Mouse (Mus musculus) embryonic facial prominence, embryonic 12.5 days (tissue): Measurements from ENCODE around the gene Zswim8. TPM values are rescaled to one million over a fixed set of nuclear protein-coding genes. Genes with fewer than 3 reads are reported as not detected.

ENCODE experiments used
- ATAC-seq: fragments of 200-750 bp; cut with Nextera tagmentation; 2 replicates; pipeline ENCODE4 v1.8.0; 2017; ENCODE audit not compliant: insufficient number of reproducible peaks, insufficient read depth, low FRiP score, low TSS enrichment
- H3K27ac ChIP-seq: fragments of 300-500 bp; sonication (generic); 2 replicates; pipeline ENCODE4 v1.5.1; 2016; ENCODE audit warnings: mild to moderate bottlenecking
- H3K27me3 ChIP-seq: fragments of 300-500 bp; sonication (generic); 2 replicates; pipeline ENCODE4 v1.6.1; 2016; ENCODE audit warnings: mild to moderate bottlenecking, moderate library complexity
- H3K36me3 ChIP-seq: fragments of 300-500 bp; sonication (generic); 2 replicates; pipeline ENCODE4 v1.6.1; 2016; ENCODE audit warnings: mild to moderate bottlenecking
- H3K4me1 ChIP-seq: fragments of 300-500 bp; sonication (generic); 2 replicates; pipeline ENCODE4 v1.6.1; 2016
- H3K4me2 ChIP-seq: fragments of 300-500 bp; sonication (generic); replicated peaks from 2 replicates; pipeline ENCODE4 v1.6.1; 2016; ENCODE audit warnings: mild to moderate bottlenecking, moderate library complexity
- H3K4me3 ChIP-seq: fragments of 300-500 bp; sonication (generic); 2 replicates; pipeline ENCODE4 v1.5.1; 2016; ENCODE audit warnings: mild to moderate bottlenecking
- H3K9ac ChIP-seq: fragments of 300-500 bp; sonication (generic); 2 replicates; pipeline ENCODE4 v1.6.1; 2016; ENCODE audit warnings: mild to moderate bottlenecking, moderate library complexity
- H3K9me3 ChIP-seq: fragments of 300-500 bp; sonication (generic); 2 replicates; pipeline ENCODE4 v1.6.1; 2016; ENCODE audit warnings: mild to moderate bottlenecking, moderate library complexity
- WGBS: fragments of 180-500 bp; shearing (Covaris S2); methylation state at CpG from one replicate; pipeline ENCODE4 v1.1.7; 2016; 5-methylcytosine and 5-hydroxymethylcytosine counted together
- polyA plus RNA-seq: library from polyadenylated mRNA; unstranded; fragments of >200 nt; fragmentation: Nextera tagmentation; extraction: Ambion mirVana; gene quantifications from 2 replicates; pipeline ENCODE4 v1.2.1, GENCODE M21; 2016

Zswim8 gene
- polyA plus RNA-seq, 1 experiment from 2014 or later: 45.8 TPM

DNA sequence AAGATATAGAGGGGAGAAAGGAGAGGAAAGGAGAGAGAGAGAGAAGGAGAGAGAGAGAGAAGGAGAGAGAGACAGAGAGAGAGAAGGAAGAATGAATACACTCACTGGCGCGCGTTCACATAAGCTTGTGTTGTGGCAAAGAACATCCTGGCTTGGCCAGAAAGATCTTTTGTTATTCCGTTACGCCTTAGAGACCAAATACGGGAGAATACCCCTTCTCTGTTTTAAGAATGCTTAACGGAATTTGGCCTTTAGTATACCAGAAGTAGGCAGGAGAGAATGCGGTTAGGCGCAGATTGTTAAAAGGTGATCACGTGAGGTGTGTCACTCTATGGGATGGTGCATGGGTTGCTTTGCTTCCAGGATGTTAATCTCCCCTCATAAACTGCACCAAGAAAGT, 887 bp downstream of the Zswim8 start:
- Histone ChIP-seq H3K27me3 (no peaks in the 10 kb centered on the region), H3K27ac (peak overlapping the region; percentile 85), H3K4me2 (peak overlapping the region; percentile 82), H3K9me3 (no peaks in the 10 kb centered on the region), H3K9ac (peak overlapping the region; percentile 98), H3K4me3 (peak overlapping the region; percentile 100), H3K4me1 (peaks cover 19% of the 10 kb centered on the region), H3K36me3 (peaks cover 48% of the 10 kb centered on the region)
- ATAC-seq: no peak
- WGBS: 12% methylated on average over 10 of the region's 10 CpGs

DNA sequence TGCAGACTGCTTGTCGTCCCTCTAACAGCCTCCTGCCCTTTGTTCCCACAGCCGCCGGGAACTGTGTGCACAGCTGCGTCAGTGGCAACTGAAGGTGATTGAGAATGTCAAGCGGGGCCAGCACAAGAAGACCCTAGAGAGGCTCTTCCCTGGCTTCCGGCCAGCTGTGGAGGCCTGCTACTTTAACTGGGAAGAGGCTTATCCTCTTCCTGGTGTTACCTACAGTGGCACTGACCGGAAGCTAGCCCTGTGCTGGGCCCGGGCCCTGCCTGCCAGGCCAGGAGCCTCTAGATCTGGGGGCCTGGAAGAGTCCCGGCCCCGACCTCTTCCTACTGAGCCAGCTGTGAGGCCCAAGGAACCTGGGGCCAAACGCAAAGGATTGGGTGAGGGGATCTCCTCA, 6.5 kb downstream of the Zswim8 start:
- peaks cover 10% of the 10 kb centered on the region for H3K4me1 ChIP-seq
- no peaks in the 10 kb centered on the region for H3K27me3 ChIP-seq
- peaks cover 88% of the 10 kb centered on the region for H3K36me3 ChIP-seq
- ATAC-seq: no peak
- no peaks in the 10 kb centered on the region for H3K9me3 ChIP-seq
- H3K4me2 ChIP-seq: no peak overlapping the region
- H3K9ac ChIP-seq: no peak overlapping the region
- 79% methylated on average over 11 of the region's 11 CpGs for WGBS
- no peak overlapping the region for H3K27ac ChIP-seq
- no peak overlapping the region for H3K4me3 ChIP-seq

DNA sequence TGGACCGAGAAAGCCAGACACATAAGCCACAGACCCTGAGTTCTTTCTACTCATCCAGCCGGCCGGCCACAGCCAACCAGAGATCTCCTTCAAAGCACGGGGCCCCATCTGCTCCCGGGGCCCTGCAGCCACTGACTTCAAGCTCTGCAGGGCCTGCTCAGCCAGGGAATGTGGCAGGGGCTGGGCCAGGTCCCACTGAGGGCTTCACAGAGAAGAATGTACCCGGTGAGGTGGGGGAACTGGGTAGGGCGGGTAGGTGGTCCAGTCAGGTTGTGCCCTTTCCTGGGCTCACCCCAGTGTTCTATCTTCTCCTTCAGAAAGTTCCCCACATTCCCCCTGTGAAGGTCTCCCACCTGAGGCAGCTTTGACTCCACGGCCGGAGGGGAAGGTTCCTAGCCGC, 11.1 kb downstream of the Zswim8 start:
- H3K4me3 ChIP-seq: no peak overlapping the region
- H3K4me1 ChIP-seq: no peaks in the 10 kb centered on the region
- peaks cover 95% of the 10 kb centered on the region for H3K36me3 ChIP-seq
- no peaks in the 10 kb centered on the region for H3K27me3 ChIP-seq
- 91% methylated on average over 10 of the region's 10 CpGs for WGBS
- no peak overlapping the region for H3K27ac ChIP-seq
- H3K4me2 ChIP-seq: no peak overlapping the region
- H3K9me3 ChIP-seq: no peaks in the 10 kb centered on the region
- H3K9ac ChIP-seq: no peak overlapping the region
- no peak for ATAC-seq

DNA sequence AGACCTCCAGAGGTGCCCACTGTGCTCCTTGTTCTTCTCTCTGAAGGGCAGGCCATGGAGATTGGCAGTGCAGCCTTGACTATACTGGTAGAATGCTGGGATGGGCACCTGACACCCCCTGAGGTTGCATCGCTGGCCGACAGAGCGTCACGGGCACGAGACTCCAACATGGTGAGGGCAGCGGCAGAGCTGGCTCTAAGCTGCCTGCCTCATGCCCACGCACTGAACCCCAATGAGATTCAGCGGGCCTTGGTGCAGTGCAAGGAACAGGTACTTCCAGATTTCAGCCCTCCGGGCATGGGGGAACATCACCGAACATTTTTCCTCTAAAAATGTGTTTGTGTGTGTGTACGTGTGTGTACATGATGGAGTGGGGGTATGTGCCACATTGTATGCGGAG, 12.4 kb downstream of the Zswim8 start:
- Histone ChIP-seq H3K4me2 (no peak overlapping the region), H3K9me3 (no peaks in the 10 kb centered on the region), H3K4me1 (no peaks in the 10 kb centered on the region), H3K9ac (no peak overlapping the region), H3K36me3 (peaks cover 94% of the 10 kb centered on the region), H3K27me3 (no peaks in the 10 kb centered on the region), H3K27ac (no peak overlapping the region), H3K4me3 (no peak overlapping the region)
- WGBS: 92% methylated on average over 12 of the region's 12 CpGs
- no peak for ATAC-seq

DNA sequence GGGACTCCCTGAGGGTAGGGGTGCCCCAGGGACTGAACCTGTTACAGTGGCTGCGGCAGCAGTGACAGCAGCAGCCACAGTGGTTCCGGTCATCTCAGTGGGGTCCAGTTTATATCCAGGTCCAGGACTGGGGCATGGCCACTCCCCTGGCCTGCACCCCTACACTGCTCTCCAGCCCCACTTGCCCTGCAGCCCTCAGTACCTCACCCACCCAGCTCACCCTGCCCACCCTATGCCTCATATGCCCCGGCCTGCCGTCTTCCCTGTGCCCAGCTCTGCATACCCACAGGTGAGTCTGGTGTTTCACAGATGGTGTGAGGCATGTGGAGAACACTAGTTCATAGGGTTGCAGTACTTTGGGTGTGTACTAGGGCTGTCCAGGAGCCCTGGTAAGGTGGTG, 14.0 kb downstream of the Zswim8 start:
- no peaks in the 10 kb centered on the region for H3K9me3 ChIP-seq
- WGBS: 81% methylated on average over 4 of the region's 4 CpGs
- no peak overlapping the region for H3K27ac ChIP-seq
- H3K4me1 ChIP-seq: no peaks in the 10 kb centered on the region
- no peak for ATAC-seq
- no peak overlapping the region for H3K4me2 ChIP-seq
- no peak overlapping the region for H3K4me3 ChIP-seq
- peaks cover 94% of the 10 kb centered on the region for H3K36me3 ChIP-seq
- no peak overlapping the region for H3K9ac ChIP-seq
- H3K27me3 ChIP-seq: no peaks in the 10 kb centered on the region

DNA sequence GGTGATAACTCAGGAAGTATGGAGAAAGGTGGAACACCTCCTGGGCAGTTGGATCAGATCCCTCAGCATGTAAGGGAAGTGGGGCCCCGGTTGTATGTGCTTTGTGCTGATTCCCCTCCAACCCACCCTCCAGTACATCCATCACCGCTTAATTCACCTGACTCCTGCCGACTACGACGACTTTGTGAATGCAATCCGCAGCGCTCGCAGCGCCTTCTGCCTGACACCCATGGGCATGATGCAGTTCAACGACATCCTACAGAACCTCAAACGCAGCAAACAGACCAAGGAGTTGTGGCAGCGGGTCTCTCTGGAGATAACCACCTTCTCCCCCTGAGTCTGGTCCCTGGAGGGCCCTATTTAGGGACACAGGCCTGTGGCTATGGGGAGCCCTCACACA, 15.7 kb downstream of the Zswim8 start:
- no peak for ATAC-seq
- Histone ChIP-seq H3K9ac (no peak overlapping the region), H3K4me1 (no peaks in the 10 kb centered on the region), H3K36me3 (peaks cover 91% of the 10 kb centered on the region), H3K9me3 (no peaks in the 10 kb centered on the region), H3K4me3 (no peak overlapping the region), H3K4me2 (no peak overlapping the region), H3K27me3 (no peaks in the 10 kb centered on the region), H3K27ac (no peak overlapping the region)
- 91% methylated on average over 12 of the region's 12 CpGs for WGBS

DNA sequence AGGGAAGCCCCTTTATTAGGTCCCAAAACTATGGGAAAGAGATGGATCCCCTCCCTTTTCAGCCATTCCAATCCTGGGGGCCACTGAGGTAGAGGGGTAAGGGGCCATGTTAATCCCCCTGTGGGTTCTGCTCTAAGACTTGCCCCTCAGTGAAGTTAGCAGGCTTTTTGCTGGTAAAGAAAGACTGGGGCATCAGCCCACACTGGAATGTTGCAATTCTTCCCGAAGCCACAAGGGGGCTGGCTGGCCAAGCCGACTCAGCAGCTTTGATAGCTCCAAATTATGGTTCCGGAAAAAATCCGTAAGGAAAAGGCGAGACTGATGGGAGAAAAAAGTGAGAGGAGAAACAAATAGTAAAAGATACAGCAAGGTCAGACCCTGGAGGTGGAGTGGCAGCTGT, 16.7 kb downstream of the Zswim8 start:
- Histone ChIP-seq H3K27me3 (no peaks in the 10 kb centered on the region), H3K4me3 (no peak overlapping the region), H3K9me3 (no peaks in the 10 kb centered on the region), H3K4me1 (no peaks in the 10 kb centered on the region), H3K27ac (no peak overlapping the region), H3K36me3 (peaks cover 91% of the 10 kb centered on the region), H3K9ac (no peak overlapping the region), H3K4me2 (no peak overlapping the region)
- 30% methylated on average over 5 of the region's 5 CpGs for WGBS
- ATAC-seq: 0 out of 2 replicates have a peak, but pooled peaks have one; percentile 52

DNA sequence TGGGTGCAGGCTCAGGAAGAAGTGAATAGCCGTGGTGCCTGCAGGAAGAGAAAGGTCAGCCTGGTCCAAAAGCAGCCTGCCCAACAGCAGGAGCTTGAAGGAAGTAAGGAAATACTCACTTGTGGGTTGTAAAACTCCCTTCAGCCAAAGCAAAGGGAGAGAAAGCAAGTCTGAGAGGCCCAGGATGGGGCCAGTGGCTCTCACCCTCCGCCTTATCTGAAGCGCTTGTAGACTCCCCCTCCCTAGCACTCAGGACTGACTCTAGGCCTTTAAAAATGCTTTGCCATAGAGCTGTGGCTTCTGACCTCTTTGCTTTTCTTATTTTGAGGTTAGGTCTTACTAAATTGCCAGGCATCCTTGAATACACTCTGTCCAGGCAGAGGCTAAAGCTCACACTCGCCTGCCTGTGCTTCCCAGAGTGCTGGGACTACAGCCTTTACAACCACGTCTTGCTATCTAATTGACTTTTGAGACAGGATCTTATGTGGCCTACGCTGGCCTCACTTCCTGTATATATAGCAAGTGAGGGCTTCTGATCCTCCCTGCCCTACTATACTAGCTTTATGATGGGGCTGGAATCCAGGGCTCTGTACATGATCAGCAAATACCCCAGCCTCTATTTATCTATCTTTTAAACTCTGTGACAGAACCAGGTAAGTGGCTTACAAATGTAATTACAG, 18.4 kb downstream of the Zswim8 start:
- H3K4me1 ChIP-seq: no peaks in the 10 kb centered on the region
- H3K4me2 ChIP-seq: no peak overlapping the region
- no peak for ATAC-seq
- H3K36me3 ChIP-seq: peaks cover 92% of the 10 kb centered on the region
- H3K9ac ChIP-seq: no peak overlapping the region
- 79% methylated on average over 6 of the region's 6 CpGs for WGBS
- no peak overlapping the region for H3K27ac ChIP-seq
- no peaks in the 10 kb centered on the region for H3K27me3 ChIP-seq
- H3K9me3 ChIP-seq: no peaks in the 10 kb centered on the region
- H3K4me3 ChIP-seq: no peak overlapping the region

DNA sequence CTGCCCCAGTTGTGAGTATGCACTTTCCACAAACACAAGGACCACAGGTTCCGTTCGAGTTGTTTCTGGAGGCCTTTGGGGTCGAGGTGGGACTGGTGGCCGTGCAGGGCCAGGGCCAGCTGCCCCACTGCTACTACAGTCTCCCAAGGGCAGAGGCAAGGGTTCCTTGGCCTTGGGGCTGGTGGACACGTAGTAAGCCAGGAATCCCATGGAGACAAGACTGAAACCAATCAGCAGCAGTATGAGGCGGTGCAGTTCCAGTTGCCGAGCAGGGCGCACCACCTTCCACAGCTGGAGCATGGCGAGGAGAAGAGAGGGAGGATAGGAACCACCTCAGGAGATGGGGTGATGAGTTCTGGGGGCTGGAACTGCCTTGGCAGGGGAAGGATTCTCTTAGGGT, 22.5 kb downstream of the Zswim8 start:
- no peak overlapping the region for H3K9ac ChIP-seq
- H3K4me3 ChIP-seq: no peak overlapping the region
- H3K36me3 ChIP-seq: peaks cover 60% of the 10 kb centered on the region
- no peak for ATAC-seq
- H3K4me1 ChIP-seq: peaks cover 7% of the 10 kb centered on the region; the same call in 1 of the 2 replicates
- no peak overlapping the region for H3K27ac ChIP-seq
- 90% methylated on average over 9 of the region's 9 CpGs for WGBS
- no peaks in the 10 kb centered on the region for H3K9me3 ChIP-seq
- H3K4me2 ChIP-seq: no peak overlapping the region
- no peaks in the 10 kb centered on the region for H3K27me3 ChIP-seq

DNA sequence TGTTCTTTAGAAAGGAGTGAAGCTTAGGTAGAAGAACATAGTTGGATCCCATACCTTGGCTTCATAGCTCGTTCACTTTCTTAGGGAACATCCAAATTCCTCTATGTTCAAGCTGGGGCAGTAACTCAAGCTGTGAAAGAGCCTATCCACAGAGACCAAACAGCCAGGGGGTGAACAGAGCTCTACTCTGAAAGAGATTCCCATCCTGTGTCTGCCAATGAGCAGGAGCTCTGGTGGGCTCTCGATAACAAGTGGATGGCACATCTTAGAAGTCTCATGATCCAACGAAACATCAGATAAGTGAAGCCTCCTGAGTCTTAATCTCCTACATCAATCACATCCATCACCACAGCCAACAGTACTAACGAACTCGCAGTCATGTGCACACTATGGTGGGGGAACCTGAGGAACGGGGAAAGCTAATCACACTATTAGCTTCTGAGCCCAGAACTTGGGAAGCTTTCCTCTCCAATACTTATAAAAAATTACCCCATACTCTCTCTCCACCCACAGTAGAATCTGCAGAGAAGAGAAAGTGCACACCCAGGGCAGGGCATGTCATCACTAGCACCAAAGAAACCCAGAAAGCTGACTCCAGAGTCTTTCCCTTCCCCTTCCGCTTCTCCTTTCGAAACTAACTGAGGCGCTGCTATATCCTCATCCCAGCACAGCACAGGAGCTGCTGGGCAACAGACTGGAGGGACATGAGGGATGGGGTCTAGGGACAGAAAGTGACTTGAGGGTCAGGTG, 23.7 kb downstream of the Zswim8 start:
- 92% methylated on average over 9 of the region's 9 CpGs for WGBS
- H3K9me3 ChIP-seq: no peaks in the 10 kb centered on the region
- no peak overlapping the region for H3K9ac ChIP-seq
- H3K27ac ChIP-seq: no peak overlapping the region
- no peaks in the 10 kb centered on the region for H3K27me3 ChIP-seq
- no peak overlapping the region for H3K4me3 ChIP-seq
- no peak overlapping the region for H3K4me2 ChIP-seq
- H3K36me3 ChIP-seq: peaks cover 55% of the 10 kb centered on the region
- no peak for ATAC-seq
- peaks cover 12% of the 10 kb centered on the region; the same call in 1 of the 2 replicates for H3K4me1 ChIP-seq

DNA sequence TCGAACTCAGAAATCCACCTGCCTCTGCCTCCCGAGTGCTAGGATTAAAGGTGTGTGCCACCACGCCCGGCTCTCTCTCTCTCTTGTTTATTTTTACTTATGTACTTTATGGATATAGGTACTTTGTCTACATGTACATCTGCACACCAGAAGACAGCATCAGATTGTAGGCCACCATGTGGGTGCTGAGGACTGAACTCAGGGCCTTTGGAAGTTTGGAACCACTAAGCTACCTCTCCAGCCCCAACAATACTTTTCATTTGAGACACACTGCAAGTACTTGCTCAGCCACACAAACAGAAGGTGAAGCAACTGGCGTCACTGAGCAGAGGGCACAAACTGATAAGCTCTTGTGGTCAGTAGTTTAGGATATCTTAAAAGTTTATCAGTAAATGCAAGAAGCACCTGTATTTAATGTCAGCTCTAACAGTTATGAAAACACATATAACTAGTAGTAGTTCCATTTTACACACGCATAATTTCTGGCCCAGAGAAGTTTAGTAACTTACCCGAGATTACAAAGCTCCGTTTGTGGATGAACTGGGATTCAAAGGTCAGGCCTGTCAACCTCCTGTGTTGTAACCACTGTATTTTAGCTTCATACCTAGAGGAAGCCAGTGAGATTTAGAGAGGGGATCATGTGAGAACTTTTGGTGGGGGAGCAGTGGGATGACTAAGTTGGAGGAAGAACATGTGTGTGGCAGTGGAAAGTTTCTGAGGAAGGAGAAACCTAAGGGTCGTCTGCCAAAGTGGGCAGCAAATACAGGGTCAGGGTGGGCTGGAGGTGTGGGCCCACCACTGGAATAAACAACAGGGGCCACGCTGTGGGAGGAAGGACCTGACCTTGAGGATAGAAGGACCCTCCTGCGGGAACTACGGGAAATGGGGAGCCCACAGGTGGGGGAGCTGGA, 25.9 kb downstream of the Zswim8 start:
- Histone ChIP-seq H3K36me3 (peaks cover 48% of the 10 kb centered on the region), H3K27me3 (no peaks in the 10 kb centered on the region), H3K4me1 (peaks cover 12% of the 10 kb centered on the region; the same call in 1 of the 2 replicates), H3K4me2 (peak overlapping the region; percentile 83), H3K27ac (peak overlapping the region; percentile 93; the same call in 1 of the 2 replicates), H3K9me3 (no peaks in the 10 kb centered on the region), H3K4me3 (peak overlapping the region; percentile 83), H3K9ac (peak overlapping the region; percentile 85)
- 51% methylated on average over 12 of the region's 12 CpGs for WGBS
- no peak for ATAC-seq
